Mouse (Mus musculus) lung, embryonic 15.5 days (tissue): ENCODE measurements around the gene Tgfbrap1. TPM values are rescaled to one million over a fixed set of nuclear protein-coding genes. Genes with fewer than 3 reads are reported as not detected.

Experiments
- ATAC-seq: fragments of 200-750 bp; cut with Nextera tagmentation; 2 replicates; pipeline ENCODE4 v1.8.0; 2017; ENCODE audit warnings: moderate number of reproducible peaks, borderline replicate concordance; ENCODE audit not compliant: low FRiP score, low TSS enrichment; ENCODE audit errors: extremely low read depth
- H3K27ac ChIP-seq: fragments of 300-500 bp; sonication (generic); 2 replicates; pipeline ENCODE4 v1.5.1; 2015; ENCODE audit warnings: moderate library complexity, mild to moderate bottlenecking, inconsistent platforms
- H3K27me3 ChIP-seq: fragments of 300-500 bp; sonication (generic); 2 replicates; pipeline ENCODE4 v1.6.1; 2015; ENCODE audit warnings: inconsistent platforms
- H3K36me3 ChIP-seq: fragments of 300-500 bp; sonication (generic); 2 replicates; pipeline ENCODE4 v1.6.1; 2015; ENCODE audit warnings: inconsistent platforms
- H3K4me1 ChIP-seq: fragments of 300-500 bp; sonication (generic); 2 replicates; pipeline ENCODE4 v1.6.1; 2015; ENCODE audit warnings: inconsistent platforms
- H3K4me2 ChIP-seq: fragments of 300-500 bp; sonication (generic); 2 replicates; pipeline ENCODE4 v1.6.1; 2015; ENCODE audit warnings: inconsistent platforms, mild to moderate bottlenecking, moderate library complexity
- H3K4me3 ChIP-seq: fragments of 300-500 bp; sonication (generic); 2 replicates; pipeline ENCODE4 v1.5.1; 2015; ENCODE audit warnings: mild to moderate bottlenecking, inconsistent platforms
- H3K9ac ChIP-seq: fragments of 300-500 bp; sonication (generic); 2 replicates; pipeline ENCODE4 v1.6.1; 2015; ENCODE audit warnings: inconsistent platforms
- H3K9me3 ChIP-seq: fragments of 300-500 bp; sonication (generic); 2 replicates; pipeline ENCODE4 v1.6.1; 2016; ENCODE audit warnings: inconsistent platforms
- whole genome bisulfite sequencing: fragments of 180-500 bp; shearing (Covaris S2); methylation state at CpG from one replicate; pipeline ENCODE4 v1.1.7; 2015; 5-methylcytosine and 5-hydroxymethylcytosine counted together
- polyA plus RNA-seq: library from polyadenylated mRNA; unstranded; fragments of >200 nt; fragmentation: Nextera tagmentation; extraction: Ambion mirVana; gene quantifications from 2 replicates; pipeline ENCODE4 v1.2.1, GENCODE M21; 2015

Tgfbrap1 gene
- polyA plus RNA-seq, 1 experiment from 2014 or later, result 10.3 TPM

DNA sequence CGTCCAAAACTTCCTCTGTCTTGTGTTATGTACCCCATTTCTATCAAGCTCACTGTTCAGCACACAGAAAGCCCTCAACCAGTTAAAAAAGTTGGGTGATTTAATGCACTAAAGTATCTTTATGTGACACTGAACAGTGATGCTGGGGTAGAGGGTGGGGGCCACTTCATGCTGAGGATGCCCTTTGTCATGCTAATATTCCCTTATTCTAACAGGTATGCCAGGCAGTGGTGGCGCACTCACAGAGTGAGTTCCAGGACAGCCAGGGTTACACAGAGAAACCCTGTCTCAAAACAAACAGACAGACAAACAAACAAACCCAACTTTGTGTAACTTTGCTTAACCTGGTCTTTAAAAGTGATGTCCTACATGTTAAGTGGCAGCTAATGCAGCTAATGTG lies 4.2 kb downstream of the Tgfbrap1 start:
- ATAC-seq, result no peak
- H3K9me3 ChIP-seq, result no peaks in the 10 kb centered on the region
- peaks cover 15% of the 10 kb centered on the region for H3K4me1 ChIP-seq
- H3K9ac ChIP-seq, result no peak overlapping the region
- H3K4me2 ChIP-seq, result no peak overlapping the region
- H3K27me3 ChIP-seq, result no peaks in the 10 kb centered on the region
- no peak overlapping the region for H3K27ac ChIP-seq
- H3K4me3 ChIP-seq, result no peak overlapping the region
- H3K36me3 ChIP-seq, result no peaks in the 10 kb centered on the region
- 93% methylated on average over 2 of the region's 2 CpGs for WGBS

DNA sequence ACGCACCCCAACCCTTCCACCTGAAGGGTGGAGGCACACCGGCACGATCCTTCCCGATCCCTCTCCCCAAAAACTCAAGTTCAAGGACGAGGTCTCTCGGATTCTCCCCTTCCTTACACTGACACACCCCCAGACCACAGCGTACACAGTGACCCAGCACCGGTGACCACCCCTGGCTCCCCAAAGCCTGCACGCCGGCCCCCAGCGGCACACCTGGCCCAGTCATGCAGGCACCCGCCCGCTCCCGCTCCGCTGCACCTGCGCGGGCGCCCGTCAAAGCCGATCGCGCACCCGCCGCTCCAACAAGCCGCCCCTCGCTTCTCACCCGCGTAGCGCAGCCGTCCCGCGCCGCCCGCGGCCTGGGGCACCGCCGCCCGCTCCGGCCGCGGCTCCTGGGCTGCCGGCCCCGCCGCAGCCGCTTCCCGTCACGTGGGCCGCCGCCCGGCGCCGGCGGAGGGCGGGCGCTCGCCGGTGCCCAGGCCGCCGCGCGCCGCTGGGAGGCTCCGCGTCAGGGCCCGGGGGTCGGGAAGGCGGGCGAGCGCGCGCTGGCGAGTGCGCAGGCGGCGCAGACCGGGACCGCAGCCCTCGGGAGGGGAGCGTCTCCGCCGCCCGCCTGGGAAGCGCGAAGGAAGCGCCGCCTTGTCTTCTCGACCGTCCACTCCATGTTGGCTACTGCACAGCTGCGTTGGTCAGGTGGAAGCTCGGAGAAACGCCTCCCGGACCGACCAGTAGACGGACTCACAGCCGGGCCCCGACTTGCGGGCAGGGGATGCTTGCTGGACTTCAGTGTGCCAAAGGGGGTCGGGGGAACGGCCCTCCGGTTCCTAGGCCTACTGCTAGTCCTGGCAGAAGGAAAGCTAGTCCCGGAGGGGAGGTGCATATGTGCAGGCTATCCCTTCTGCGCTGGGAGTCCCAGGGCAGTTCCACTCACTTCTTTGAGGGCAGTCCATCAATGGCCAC lies 6.1 kb downstream of the Tgfbrap1 start:
- no peaks in the 10 kb centered on the region for H3K27me3 ChIP-seq
- no peaks in the 10 kb centered on the region for H3K9me3 ChIP-seq
- H3K4me2 ChIP-seq, result peak overlapping the region; percentile 86
- ATAC-seq, result peak; percentile 89; the same call in 1 of the 2 replicates
- 1% methylated on average over 86 of the region's 102 CpGs for WGBS
- H3K9ac ChIP-seq, result peak overlapping the region; percentile 86
- H3K4me1 ChIP-seq, result peaks cover 14% of the 10 kb centered on the region
- peak overlapping the region; percentile 71 for H3K4me3 ChIP-seq
- no peaks in the 10 kb centered on the region for H3K36me3 ChIP-seq
- H3K27ac ChIP-seq, result peak overlapping the region; percentile 73

DNA sequence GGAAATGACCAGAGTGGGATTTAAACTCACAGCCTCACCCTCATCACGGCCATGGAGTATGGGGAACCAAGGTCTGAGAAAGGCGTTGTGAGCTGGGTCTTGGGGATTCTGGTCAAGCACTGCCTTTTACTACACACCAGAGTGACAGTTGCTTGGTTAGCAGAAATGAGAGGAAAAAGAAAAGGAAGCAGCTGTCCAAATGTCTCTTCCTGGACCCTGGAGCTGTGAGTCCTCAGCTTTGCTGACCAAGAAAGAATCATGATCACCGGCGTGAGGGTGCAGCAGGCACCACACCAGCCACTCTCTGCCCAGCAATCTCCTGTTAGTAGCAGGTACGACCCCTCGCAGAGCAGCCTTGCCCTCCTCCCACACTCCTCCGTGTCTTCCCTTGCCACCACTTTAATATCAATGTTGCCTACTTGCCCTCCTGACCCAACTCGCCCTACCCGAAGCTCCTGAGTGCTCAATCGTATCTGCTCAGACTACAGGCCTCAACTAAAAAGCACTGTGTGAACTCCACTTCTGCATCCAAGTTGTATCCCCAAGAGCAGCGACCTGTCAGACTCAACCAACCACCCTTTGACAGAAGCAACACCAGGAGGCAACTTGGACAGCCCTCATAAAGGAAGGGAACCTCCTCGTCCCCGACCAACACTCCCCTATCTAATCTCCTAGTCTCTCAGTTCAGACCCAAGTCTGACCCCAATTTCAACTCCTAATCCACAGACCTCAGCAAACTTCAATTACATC lies 7.0 kb downstream of the Tgfbrap1 start:
- H3K4me1 ChIP-seq, result peaks cover 11% of the 10 kb centered on the region
- H3K36me3 ChIP-seq, result no peaks in the 10 kb centered on the region
- H3K9ac ChIP-seq, result peak overlapping the region; percentile 86
- peak overlapping the region; percentile 86 for H3K4me2 ChIP-seq
- H3K27ac ChIP-seq, result no peak overlapping the region
- H3K9me3 ChIP-seq, result no peaks in the 10 kb centered on the region
- peak overlapping the region; percentile 71 for H3K4me3 ChIP-seq
- 37% methylated on average over 13 of the region's 13 CpGs for WGBS
- no peaks in the 10 kb centered on the region for H3K27me3 ChIP-seq
- ATAC-seq, result peak; percentile 3; the same call in 1 of the 2 replicates

DNA sequence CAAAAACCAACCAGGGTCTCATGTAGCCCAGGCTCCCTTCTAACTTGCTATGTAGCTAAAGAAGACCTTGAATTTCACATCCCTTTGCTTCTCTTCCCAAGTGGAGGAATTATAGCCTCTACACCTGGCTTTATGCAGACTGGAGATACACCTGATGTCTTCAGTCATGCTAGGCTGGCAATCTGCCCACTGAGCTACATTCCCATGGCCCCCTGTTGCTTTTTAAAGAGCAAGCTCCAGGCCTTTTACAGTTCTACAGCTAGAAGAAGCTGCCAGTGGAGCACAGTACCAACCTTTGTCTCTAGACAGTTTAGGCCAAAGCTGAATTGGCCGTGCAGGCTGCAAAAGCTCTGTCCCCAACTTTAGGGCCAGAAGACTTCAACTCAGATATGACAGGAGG lies 8.0 kb downstream of the Tgfbrap1 start:
- H3K9ac ChIP-seq, result no peak overlapping the region
- ATAC-seq, result no peak
- H3K9me3 ChIP-seq, result no peaks in the 10 kb centered on the region
- H3K4me1 ChIP-seq, result peaks cover 11% of the 10 kb centered on the region
- no peak overlapping the region for H3K27ac ChIP-seq
- no peak overlapping the region for H3K4me2 ChIP-seq
- WGBS, result 82% methylated on average over 1 of the region's 1 CpGs
- H3K4me3 ChIP-seq, result no peak overlapping the region
- no peaks in the 10 kb centered on the region for H3K36me3 ChIP-seq
- no peaks in the 10 kb centered on the region for H3K27me3 ChIP-seq

DNA sequence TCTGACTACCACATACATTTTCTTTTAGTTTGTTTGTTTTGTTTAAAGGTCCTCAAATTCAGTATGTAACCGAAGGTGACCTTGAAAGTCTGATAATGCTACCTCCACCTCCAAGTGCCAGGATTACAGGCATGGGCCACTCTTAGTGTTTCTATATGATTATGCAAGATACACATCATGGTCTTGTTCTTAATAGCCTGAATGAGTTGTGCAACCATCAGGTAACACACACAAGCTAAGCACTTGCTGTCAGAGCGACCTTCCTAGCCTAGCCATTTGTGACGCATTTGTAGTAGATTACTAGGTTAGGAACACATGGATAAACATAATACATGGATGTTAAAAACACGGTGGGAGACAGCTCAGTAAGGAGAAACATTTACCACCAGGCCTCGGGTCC lies 15.5 kb downstream of the Tgfbrap1 start:
- 75% methylated on average over 5 of the region's 5 CpGs for WGBS
- no peaks in the 10 kb centered on the region for H3K27me3 ChIP-seq
- H3K27ac ChIP-seq, result no peak overlapping the region
- no peaks in the 10 kb centered on the region for H3K9me3 ChIP-seq
- no peak overlapping the region for H3K4me2 ChIP-seq
- no peaks in the 10 kb centered on the region for H3K36me3 ChIP-seq
- ATAC-seq, result no peak
- no peaks in the 10 kb centered on the region for H3K4me1 ChIP-seq
- H3K4me3 ChIP-seq, result no peak overlapping the region
- no peak overlapping the region for H3K9ac ChIP-seq

DNA sequence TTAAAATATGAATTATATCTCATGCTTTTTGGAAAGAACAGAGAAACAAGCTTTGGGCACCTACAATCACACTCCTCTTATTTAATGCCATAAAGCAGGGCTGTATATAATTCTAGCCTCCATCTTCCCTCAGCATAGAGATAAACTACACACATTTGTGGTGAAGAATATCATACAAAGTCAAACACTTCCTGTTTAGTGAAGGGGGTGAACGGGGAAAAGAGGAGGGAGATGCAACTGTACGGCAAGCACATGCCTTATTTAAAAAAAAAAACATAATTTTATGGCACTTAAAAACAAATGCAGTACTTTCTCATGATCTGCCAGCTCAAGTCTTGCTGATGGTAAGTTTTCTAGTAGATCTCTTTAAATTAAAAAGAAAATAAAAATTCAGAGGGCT lies 20.3 kb downstream of the Tgfbrap1 start:
- ATAC-seq, result no peak
- Histone ChIP-seq H3K36me3 (peaks cover 10% of the 10 kb centered on the region), H3K4me1 (no peaks in the 10 kb centered on the region), H3K27me3 (no peaks in the 10 kb centered on the region), H3K27ac (no peak overlapping the region), H3K4me2 (no peak overlapping the region), H3K9ac (no peak overlapping the region), H3K4me3 (no peak overlapping the region), H3K9me3 (no peaks in the 10 kb centered on the region)
- WGBS, result 51% methylated on average over 2 of the region's 2 CpGs

DNA sequence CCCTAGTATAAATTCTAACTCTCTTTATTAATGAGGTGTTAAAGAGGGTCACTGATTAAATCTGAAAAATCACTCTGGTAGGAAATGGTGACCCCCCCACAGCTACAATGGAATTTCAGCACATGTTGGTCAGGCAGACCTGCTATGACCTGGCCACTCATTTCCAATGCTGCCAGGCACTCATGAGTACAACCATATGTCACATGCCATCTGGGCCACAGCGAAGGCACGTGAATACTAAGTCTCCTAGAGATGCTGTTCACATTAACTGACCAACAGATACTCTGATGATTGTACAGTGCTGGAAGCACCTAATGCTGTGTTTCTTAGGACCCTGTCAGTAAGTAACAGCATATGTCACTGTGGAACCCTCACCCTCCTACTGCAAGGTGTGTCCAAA lies 23.6 kb downstream of the Tgfbrap1 start:
- no peaks in the 10 kb centered on the region for H3K9me3 ChIP-seq
- H3K9ac ChIP-seq, result no peak overlapping the region
- H3K36me3 ChIP-seq, result peaks cover 10% of the 10 kb centered on the region
- no peak for ATAC-seq
- H3K4me2 ChIP-seq, result no peak overlapping the region
- WGBS, result 79% methylated on average over 2 of the region's 2 CpGs
- no peak overlapping the region for H3K4me3 ChIP-seq
- no peaks in the 10 kb centered on the region for H3K27me3 ChIP-seq
- no peaks in the 10 kb centered on the region for H3K4me1 ChIP-seq
- no peak overlapping the region for H3K27ac ChIP-seq

DNA sequence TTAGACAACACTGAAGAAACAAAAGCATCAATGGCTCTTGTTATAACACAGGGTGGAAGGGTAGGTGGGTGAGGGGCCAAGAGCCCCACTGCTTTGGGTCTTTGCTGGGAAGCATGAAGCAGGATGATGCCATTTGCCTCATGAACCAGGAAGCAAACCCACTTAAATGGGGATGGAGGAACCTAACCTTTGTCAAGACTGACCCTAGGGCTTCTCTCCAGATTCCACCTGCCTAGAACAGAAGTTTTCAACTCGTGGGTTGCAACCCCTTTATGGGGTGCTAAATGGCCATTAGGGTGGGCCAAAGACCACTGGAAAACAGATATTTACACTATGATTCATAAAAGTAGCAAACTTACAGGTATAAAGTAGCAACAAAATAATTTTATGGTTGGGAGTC lies 25.9 kb downstream of the Tgfbrap1 start:
- H3K27ac ChIP-seq, result no peak overlapping the region
- ATAC-seq, result no peak
- no peaks in the 10 kb centered on the region for H3K4me1 ChIP-seq
- 56% methylated on average over 1 of the region's 1 CpGs for WGBS
- H3K4me3 ChIP-seq, result no peak overlapping the region
- H3K9ac ChIP-seq, result no peak overlapping the region
- H3K4me2 ChIP-seq, result no peak overlapping the region
- no peaks in the 10 kb centered on the region for H3K27me3 ChIP-seq
- H3K9me3 ChIP-seq, result no peaks in the 10 kb centered on the region
- H3K36me3 ChIP-seq, result peaks cover 10% of the 10 kb centered on the region

DNA sequence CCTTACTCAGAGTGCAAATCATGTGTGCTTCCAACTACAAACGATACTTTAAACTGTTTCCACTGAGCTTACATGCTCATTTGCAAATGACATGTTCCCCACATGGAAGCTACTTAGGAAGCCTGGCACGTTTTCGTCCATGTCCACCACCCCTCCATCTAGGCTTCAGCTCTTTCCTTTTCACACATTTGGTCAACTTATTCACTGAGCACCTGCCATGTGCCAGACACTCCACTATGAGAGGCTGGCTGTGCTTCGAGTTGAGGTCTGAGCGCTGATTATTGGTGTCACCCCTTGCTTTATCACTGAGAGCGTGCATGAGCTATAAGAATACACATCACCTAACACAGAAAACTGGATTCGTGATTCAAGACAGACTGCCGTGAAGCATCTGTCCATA lies 26.4 kb downstream of the Tgfbrap1 start:
- Histone ChIP-seq H3K36me3 (peaks cover 10% of the 10 kb centered on the region), H3K27ac (no peak overlapping the region), H3K4me2 (no peak overlapping the region), H3K9ac (no peak overlapping the region), H3K4me3 (no peak overlapping the region), H3K4me1 (no peaks in the 10 kb centered on the region), H3K9me3 (no peaks in the 10 kb centered on the region), H3K27me3 (no peaks in the 10 kb centered on the region)
- WGBS, result 93% methylated on average over 8 of the region's 8 CpGs
- ATAC-seq, result no peak

DNA sequence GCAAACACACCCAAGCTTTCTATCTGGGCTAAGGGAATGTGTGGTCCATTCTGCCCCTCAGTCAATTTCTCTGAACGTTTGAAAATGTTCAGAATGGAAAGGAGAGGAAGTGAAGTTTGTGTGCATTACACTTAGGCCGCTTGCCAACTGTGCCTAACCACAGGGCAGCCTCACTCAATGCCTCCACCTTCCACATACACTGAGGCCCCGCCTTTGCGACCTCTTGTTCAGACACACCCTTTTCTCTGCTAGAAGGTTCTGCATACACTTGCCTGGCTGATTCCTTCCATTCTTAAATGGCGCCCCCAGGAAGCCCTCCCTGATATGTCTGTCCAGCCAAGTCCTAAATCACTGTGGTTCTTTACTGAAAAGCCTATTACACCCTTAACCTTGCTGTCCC lies 27.7 kb downstream of the Tgfbrap1 start:
- Histone ChIP-seq H3K4me3 (no peak overlapping the region), H3K4me2 (no peak overlapping the region), H3K27me3 (no peaks in the 10 kb centered on the region), H3K4me1 (no peaks in the 10 kb centered on the region), H3K27ac (no peak overlapping the region; the same call in 1 of the 2 replicates), H3K9me3 (no peaks in the 10 kb centered on the region), H3K9ac (no peak overlapping the region), H3K36me3 (peaks cover 10% of the 10 kb centered on the region)
- 0 out of 2 replicates have a peak, but pooled peaks have one; percentile 49 for ATAC-seq
- 60% methylated on average over 5 of the region's 5 CpGs for WGBS

DNA sequence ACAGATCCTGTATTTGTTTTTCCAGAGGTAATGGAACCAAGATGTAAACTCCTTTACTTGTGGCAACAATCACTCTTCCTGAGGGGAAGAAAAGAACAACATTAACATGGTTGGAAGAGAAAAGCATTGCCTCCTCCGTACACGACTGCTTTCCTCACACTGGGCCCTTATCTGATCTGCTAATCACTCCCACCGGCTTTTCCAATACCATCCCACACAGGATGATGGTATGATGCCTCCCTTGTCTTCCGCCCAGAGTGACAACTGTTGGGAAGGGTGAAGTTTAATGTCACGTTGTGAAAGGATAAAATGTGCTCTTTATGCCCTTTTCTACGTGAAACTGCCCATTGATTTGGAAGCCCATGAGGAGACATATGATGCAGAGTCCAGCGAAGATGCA lies 30.9 kb downstream of the Tgfbrap1 start:
- Histone ChIP-seq H3K4me3 (no peak overlapping the region), H3K36me3 (peaks cover 6% of the 10 kb centered on the region; the same call in 1 of the 2 replicates), H3K4me1 (no peaks in the 10 kb centered on the region), H3K27ac (no peak overlapping the region), H3K4me2 (no peak overlapping the region), H3K9me3 (no peaks in the 10 kb centered on the region), H3K27me3 (no peaks in the 10 kb centered on the region), H3K9ac (no peak overlapping the region)
- WGBS, result 63% methylated on average over 7 of the region's 7 CpGs
- no peak for ATAC-seq

DNA sequence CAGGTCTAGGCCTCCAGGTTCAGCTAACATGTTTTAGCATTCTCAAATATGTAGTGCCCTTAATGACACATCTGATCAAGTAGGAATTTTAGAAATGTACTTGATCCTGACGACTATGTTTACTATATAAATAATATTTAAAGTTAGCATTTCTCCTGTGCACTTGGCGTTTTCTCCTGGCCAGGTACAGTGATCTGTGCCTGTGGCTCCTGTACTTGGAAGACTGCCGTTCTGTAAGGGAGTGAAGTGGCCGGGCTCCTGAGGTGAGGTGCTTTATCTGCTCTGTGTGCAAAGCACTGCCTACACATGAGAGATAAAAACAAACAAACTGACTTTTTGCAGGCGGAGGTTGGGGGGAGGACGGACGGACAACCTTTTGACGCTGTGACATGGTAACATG lies 31.9 kb downstream of the Tgfbrap1 start:
- Histone ChIP-seq H3K9me3 (no peaks in the 10 kb centered on the region), H3K27me3 (no peaks in the 10 kb centered on the region), H3K9ac (no peak overlapping the region), H3K27ac (no peak overlapping the region), H3K4me3 (no peak overlapping the region), H3K36me3 (peaks cover 6% of the 10 kb centered on the region; the same call in 1 of the 2 replicates), H3K4me1 (no peaks in the 10 kb centered on the region), H3K4me2 (no peak overlapping the region)
- WGBS, result 60% methylated on average over 8 of the region's 8 CpGs
- no peak for ATAC-seq
